Mouse (Mus musculus): ENCODE results near the gene Ulk3. TPM values are rescaled to one million over a fixed set of nuclear protein-coding genes. Genes with fewer than 3 reads are reported as not detected.

Gene Ulk3
- polyA plus RNA-seq, 1 experiment from 2014 or later: 10.9 TPM

GRCm38 (mm10) chr9:57601353-57601706 lies 12.1 kb downstream of the Ulk3 start:
- no peak for DNase-seq (ENCODE audit: low spot score)
- Histone ChIP-seq H3K4me1 (ENCODE audit: control insufficient read depth, insufficient read depth, low read length) (peaks cover 13% of the 10 kb centered on the region), H3K27ac (ENCODE audit: low read depth, low read length) (no peak overlapping the region), H3K36me3 (ENCODE audit: control insufficient read depth, insufficient read depth, low read length) (no peaks in the 10 kb centered on the region), H3K9me3 (ENCODE audit: control insufficient read depth, low read length) (no peaks in the 10 kb centered on the region), H3K9ac (ENCODE audit: low read length) (no peak overlapping the region), H3K4me3 (ENCODE audit: low read depth, low read length) (no peak overlapping the region), H3K27me3 (ENCODE audit: control insufficient read depth, insufficient read depth, low read length) (peaks cover 2% of the 10 kb centered on the region; the same call in 1 of the 2 replicates), H3K4me2 (ENCODE audit: low read depth) (no peak overlapping the region)
- WGBS: 76% methylated on average over 2 of the region's 2 CpGs
- ATAC-seq (ENCODE audit: insufficient read depth, low FRiP score, low TSS enrichment): no peak

- ATAC-seq (ENCODE audit: insufficient read depth, low FRiP score, low TSS enrichment) (no peak), DNase-seq (ENCODE audit: low spot score) (no peak)
- Histone ChIP-seq H3K4me2 (ENCODE audit: low read depth) (no peak overlapping the region), H3K4me1 (ENCODE audit: control insufficient read depth, insufficient read depth, low read length) (peaks cover 13% of the 10 kb centered on the region), H3K9me3 (ENCODE audit: control insufficient read depth, low read length) (no peaks in the 10 kb centered on the region), H3K36me3 (ENCODE audit: control insufficient read depth, insufficient read depth, low read length) (no peaks in the 10 kb centered on the region), H3K27ac (ENCODE audit: low read depth, low read length) (no peak overlapping the region), H3K9ac (ENCODE audit: low read length) (no peak overlapping the region), H3K27me3 (ENCODE audit: control insufficient read depth, insufficient read depth, low read length) (peaks cover 2% of the 10 kb centered on the region; the same call in 1 of the 2 replicates), H3K4me3 (ENCODE audit: low read depth, low read length) (no peak overlapping the region)
- 68% methylated on average over 8 of the region's 8 CpGs for WGBS
Measured at GRCm38 (mm10) chr9:57602098-57602497, 12.8 kb downstream of the Ulk3 start.

- WGBS: 80% methylated on average over 4 of the region's 4 CpGs
- ATAC-seq (ENCODE audit: insufficient read depth, low FRiP score, low TSS enrichment): no peak
- H3K4me2 ChIP-seq (ENCODE audit: low read depth): no peak overlapping the region
- DNase-seq (ENCODE audit: low spot score): no peak
- H3K36me3 ChIP-seq (ENCODE audit: control insufficient read depth, insufficient read depth, low read length): no peaks in the 10 kb centered on the region
- no peak overlapping the region for H3K27ac ChIP-seq (ENCODE audit: low read depth, low read length)
- no peak overlapping the region for H3K4me3 ChIP-seq (ENCODE audit: low read depth, low read length)
- H3K9me3 ChIP-seq (ENCODE audit: control insufficient read depth, low read length): no peaks in the 10 kb centered on the region
- no peak overlapping the region for H3K9ac ChIP-seq (ENCODE audit: low read length)
- H3K4me1 ChIP-seq (ENCODE audit: control insufficient read depth, insufficient read depth, low read length): 0 out of 2 replicates have a peak, but pooled peaks cover 4% of the 10 kb centered on the region
- peaks cover 2% of the 10 kb centered on the region; the same call in 1 of the 2 replicates for H3K27me3 ChIP-seq (ENCODE audit: control insufficient read depth, insufficient read depth, low read length)
Measured at GRCm38 (mm10) chr9:57604875-57605274, 15.6 kb downstream of the Ulk3 start.

DNA sequence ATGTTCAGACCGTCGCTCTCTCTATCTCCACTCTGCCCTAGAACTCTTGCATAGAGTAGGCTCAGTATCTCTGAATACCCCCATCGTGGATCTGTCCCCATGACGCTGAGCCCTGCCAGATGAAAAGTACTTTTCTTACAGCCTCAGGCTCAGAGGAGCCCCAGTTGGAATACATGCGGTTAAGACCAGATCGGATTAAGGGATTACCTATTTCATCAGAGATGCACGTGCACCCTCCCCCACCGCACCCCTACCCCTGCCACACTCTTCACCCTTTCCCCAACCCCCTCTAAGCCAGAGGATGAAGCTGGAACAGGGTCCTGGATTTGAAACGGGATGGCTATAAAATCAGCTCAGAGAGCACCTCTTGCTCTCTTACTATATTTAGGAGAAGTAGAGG lies 16.3 kb downstream of the Ulk3 start:
- Histone ChIP-seq H3K9me3 (ENCODE audit: control insufficient read depth, low read length) (no peaks in the 10 kb centered on the region), H3K4me2 (ENCODE audit: low read depth) (no peak overlapping the region)

GRCm38 (mm10) chr9:57606139-57606851 lies 17.0 kb downstream of the Ulk3 start, which contains the start of gene Cplx3:
TSS of gene Cplx3 (minus strand) at chr9:57606281.
- ATAC-seq (ENCODE audit: insufficient read depth, low FRiP score, low TSS enrichment): no peak
- Histone ChIP-seq H3K27me3 (ENCODE audit: control insufficient read depth, insufficient read depth, low read length) (peaks cover 2% of the 10 kb centered on the region; the same call in 1 of the 2 replicates), H3K4me1 (ENCODE audit: control insufficient read depth, insufficient read depth, low read length) (no peaks in the 10 kb centered on the region), H3K4me2 (ENCODE audit: low read depth) (no peak within 1 kb of the TSS), H3K36me3 (ENCODE audit: control insufficient read depth, insufficient read depth, low read length) (no peaks in the 10 kb centered on the region), H3K27ac (ENCODE audit: low read depth, low read length) (no peak within 1 kb of the TSS), H3K4me3 (ENCODE audit: low read depth, low read length) (no peak within 1 kb of the TSS), H3K9ac (ENCODE audit: low read length) (no peak within 1 kb of the TSS), H3K9me3 (ENCODE audit: control insufficient read depth, low read length) (no peaks in the 10 kb centered on the region)
- WGBS: 6% methylated on average over 24 of the region's 24 CpGs
- DNase-seq (ENCODE audit: low spot score): peak; percentile 73

More for the DNA sequence above, 16.3 kb downstream of the Ulk3 start:
- Histone ChIP-seq H3K27ac (ENCODE audit: low read depth, low read length) (no peak overlapping the region), H3K36me3 (ENCODE audit: control insufficient read depth, insufficient read depth, low read length) (no peaks in the 10 kb centered on the region), H3K4me1 (ENCODE audit: control insufficient read depth, insufficient read depth, low read length) (0 out of 2 replicates have a peak, but pooled peaks cover 4% of the 10 kb centered on the region), H3K4me3 (ENCODE audit: low read depth, low read length) (no peak overlapping the region), H3K9ac (ENCODE audit: low read length) (no peak overlapping the region), H3K27me3 (ENCODE audit: control insufficient read depth, insufficient read depth, low read length) (peaks cover 2% of the 10 kb centered on the region; the same call in 1 of the 2 replicates)
- DNase-seq (ENCODE audit: low spot score) (no peak), ATAC-seq (ENCODE audit: insufficient read depth, low FRiP score, low TSS enrichment) (no peak)
- 27% methylated on average over 9 of the region's 9 CpGs for WGBS

DNA sequence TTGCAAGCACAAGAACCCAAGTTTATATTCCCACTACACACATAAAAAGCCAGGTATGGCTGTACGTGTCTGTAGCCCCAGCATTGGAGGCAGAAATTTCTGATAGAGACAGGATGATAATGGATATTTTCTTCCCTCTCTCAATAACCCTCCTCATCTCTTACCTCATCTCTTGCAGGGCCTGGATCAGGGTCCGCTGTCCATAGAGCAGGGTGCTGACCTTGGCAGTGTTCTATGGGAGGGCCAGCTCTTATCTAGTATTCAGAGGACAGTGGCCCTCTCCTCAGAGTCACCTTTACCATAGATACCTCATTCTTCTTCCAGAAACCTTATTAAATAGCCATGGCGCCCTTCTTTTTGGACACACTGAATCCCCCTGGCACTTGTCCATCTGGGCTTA lies 20.6 kb downstream of the Ulk3 start:
- WGBS: 64% methylated on average over 3 of the region's 3 CpGs
- H3K4me1 ChIP-seq (ENCODE audit: control insufficient read depth, insufficient read depth, low read length): no peaks in the 10 kb centered on the region
- no peak overlapping the region for H3K9ac ChIP-seq (ENCODE audit: low read length)
- H3K36me3 ChIP-seq (ENCODE audit: control insufficient read depth, insufficient read depth, low read length): no peaks in the 10 kb centered on the region
- H3K27me3 ChIP-seq (ENCODE audit: control insufficient read depth, insufficient read depth, low read length): peaks cover 2% of the 10 kb centered on the region; the same call in 1 of the 2 replicates
- ATAC-seq (ENCODE audit: insufficient read depth, low FRiP score, low TSS enrichment) (no peak), DNase-seq (ENCODE audit: low spot score) (no peak)
- no peaks in the 10 kb centered on the region for H3K9me3 ChIP-seq (ENCODE audit: control insufficient read depth, low read length)
- no peak overlapping the region for H3K27ac ChIP-seq (ENCODE audit: low read depth, low read length)
- no peak overlapping the region for H3K4me3 ChIP-seq (ENCODE audit: low read depth, low read length)
- H3K4me2 ChIP-seq (ENCODE audit: low read depth): no peak overlapping the region

DNA sequence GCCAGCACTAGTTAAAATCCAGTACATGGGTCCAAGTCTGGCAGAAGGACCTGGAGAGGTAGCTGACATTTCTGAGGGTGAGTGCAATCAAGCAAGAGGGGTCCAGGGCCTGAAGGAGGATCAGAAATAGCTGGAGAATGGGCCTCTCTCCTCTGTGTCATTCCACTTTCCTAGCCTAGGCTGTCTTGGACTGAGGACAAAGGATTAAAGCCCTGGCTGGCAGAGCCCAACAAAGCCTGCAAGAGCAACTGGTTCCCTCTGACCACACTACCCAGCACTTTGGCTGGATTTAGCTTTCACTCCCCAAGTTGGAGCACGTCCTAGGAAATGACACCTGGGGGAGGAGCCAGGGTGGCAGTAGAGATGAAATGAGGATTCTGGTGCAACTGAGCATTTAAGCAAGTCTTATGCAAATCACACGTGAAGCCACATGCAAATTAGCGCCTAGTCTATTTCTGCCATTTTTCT lies 21.1 kb downstream of the Ulk3 start:
- WGBS: 53% methylated on average over 3 of the region's 3 CpGs
- Histone ChIP-seq H3K4me2 (ENCODE audit: low read depth) (no peak overlapping the region), H3K27me3 (ENCODE audit: control insufficient read depth, insufficient read depth, low read length) (peaks cover 2% of the 10 kb centered on the region; the same call in 1 of the 2 replicates), H3K9me3 (ENCODE audit: control insufficient read depth, low read length) (no peaks in the 10 kb centered on the region), H3K4me3 (ENCODE audit: low read depth, low read length) (no peak overlapping the region), H3K9ac (ENCODE audit: low read length) (no peak overlapping the region), H3K4me1 (ENCODE audit: control insufficient read depth, insufficient read depth, low read length) (no peaks in the 10 kb centered on the region), H3K27ac (ENCODE audit: low read depth, low read length) (no peak overlapping the region), H3K36me3 (ENCODE audit: control insufficient read depth, insufficient read depth, low read length) (no peaks in the 10 kb centered on the region)
- ATAC-seq (ENCODE audit: insufficient read depth, low FRiP score, low TSS enrichment): no peak
- no peak for DNase-seq (ENCODE audit: low spot score)

DNA sequence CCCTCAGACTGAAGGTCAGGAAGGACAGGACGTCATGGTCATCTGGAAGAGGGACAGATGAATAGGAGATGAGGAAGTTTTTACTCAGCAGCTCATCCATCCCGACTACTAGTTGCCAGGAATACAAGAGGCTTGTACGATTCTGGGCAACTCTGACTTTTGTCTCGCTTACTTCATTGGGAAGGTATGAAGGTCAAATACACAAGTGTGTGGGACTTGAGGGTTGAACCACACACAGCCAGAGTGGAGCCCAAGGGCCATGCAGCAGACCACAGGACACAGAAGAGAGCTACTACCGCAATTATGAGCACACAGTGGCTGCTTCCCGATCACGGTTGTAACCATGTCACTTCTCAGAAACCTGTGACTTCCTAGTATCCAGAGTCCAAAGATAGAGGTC lies 23.3 kb downstream of the Ulk3 start:
- DNase-seq (ENCODE audit: low spot score): no peak
- Histone ChIP-seq H3K9me3 (ENCODE audit: control insufficient read depth, low read length) (no peaks in the 10 kb centered on the region), H3K36me3 (ENCODE audit: control insufficient read depth, insufficient read depth, low read length) (no peaks in the 10 kb centered on the region), H3K9ac (ENCODE audit: low read length) (no peak overlapping the region), H3K4me2 (ENCODE audit: low read depth) (no peak overlapping the region), H3K4me3 (ENCODE audit: low read depth, low read length) (no peak overlapping the region), H3K27me3 (ENCODE audit: control insufficient read depth, insufficient read depth, low read length) (no peaks in the 10 kb centered on the region), H3K27ac (ENCODE audit: low read depth, low read length) (no peak overlapping the region), H3K4me1 (ENCODE audit: control insufficient read depth, insufficient read depth, low read length) (no peaks in the 10 kb centered on the region)
- 86% methylated on average over 7 of the region's 7 CpGs for WGBS
- ATAC-seq (ENCODE audit: insufficient read depth, low FRiP score, low TSS enrichment): no peak

DNA sequence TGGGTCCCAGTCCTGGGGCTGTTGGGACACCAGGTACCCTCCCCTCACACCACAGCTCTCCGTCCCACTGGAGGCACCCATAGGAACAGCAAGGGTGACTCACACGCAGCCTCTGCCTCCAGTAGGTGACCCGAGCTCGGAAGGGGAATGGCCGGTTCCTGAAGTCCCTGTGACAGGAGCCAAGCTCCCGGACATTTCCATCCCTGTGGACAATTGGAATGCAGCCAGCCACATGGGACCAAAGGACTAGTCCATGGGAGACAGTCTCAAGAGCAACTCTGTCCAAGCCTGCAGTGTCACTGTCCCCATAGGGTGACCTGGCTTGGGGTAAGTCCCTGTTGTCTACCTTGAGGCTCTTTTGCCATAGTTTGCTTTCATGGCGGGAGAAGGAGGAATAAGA lies 24.7 kb downstream of the Ulk3 start:
- DNase-seq (ENCODE audit: low spot score): no peak
- H3K4me1 ChIP-seq (ENCODE audit: control insufficient read depth, insufficient read depth, low read length): no peaks in the 10 kb centered on the region
- H3K27ac ChIP-seq (ENCODE audit: low read depth, low read length): no peak overlapping the region
- no peak for ATAC-seq (ENCODE audit: insufficient read depth, low FRiP score, low TSS enrichment)
- 87% methylated on average over 7 of the region's 7 CpGs for WGBS
- no peak overlapping the region for H3K4me2 ChIP-seq (ENCODE audit: low read depth)
- H3K27me3 ChIP-seq (ENCODE audit: control insufficient read depth, insufficient read depth, low read length): no peaks in the 10 kb centered on the region
- H3K9me3 ChIP-seq (ENCODE audit: control insufficient read depth, low read length): no peaks in the 10 kb centered on the region
- no peak overlapping the region for H3K4me3 ChIP-seq (ENCODE audit: low read depth, low read length)
- no peaks in the 10 kb centered on the region for H3K36me3 ChIP-seq (ENCODE audit: control insufficient read depth, insufficient read depth, low read length)
- no peak overlapping the region for H3K9ac ChIP-seq (ENCODE audit: low read length)

Measured in neural tube, embryonic 11.5 days (tissue).